Mouse (Mus musculus) adrenal gland, adult 8-10 months (tissue): ENCODE measurements at regions not wholly inside any gene's neighbourhood (a gene's known extent, or its start where the extent isn't known, plus 50 kb on each side); places are given as distances from the start of the nearest gene placed in this dataset.
"Not testable (repeated sequence)": the region's sequence is repeated elsewhere in the genome, so short reads cannot be mapped to it uniquely, and the experiment has no call there.

Experiments used
- DNase-seq: peaks from one replicate; pipeline ENCODE4 v3.0.0; 2022

GRCm38 (mm10) chr10:43672490-43672889, 94.4 kb downstream of the Cd24a start:
- DNase-seq: no peak

- DNase-seq: no peak
Measured at GRCm38 (mm10) chr10:43674749-43675148, 96.7 kb downstream of the Cd24a start.

GRCm38 (mm10) chr10:43675495-43675894, 97.4 kb downstream of the Cd24a start:
- DNase-seq: not testable (repeated sequence)

GRCm38 (mm10) chr10:43676289-43676688, 98.2 kb downstream of the Cd24a start:
- no peak for DNase-seq

GRCm38 (mm10) chr10:43684247-43685033, 106.4 kb downstream of the Cd24a start:
- DNase-seq: no peak

- DNase-seq: no peak
Measured at GRCm38 (mm10) chr10:43689161-43689913, 111.3 kb downstream of the Cd24a start.

GRCm38 (mm10) chr10:43689914-43690316, 111.8 kb downstream of the Cd24a start:
- no peak for DNase-seq

- no peak for DNase-seq
Measured at GRCm38 (mm10) chr10:43693974-43694373, 115.9 kb downstream of the Cd24a start.

DNA sequence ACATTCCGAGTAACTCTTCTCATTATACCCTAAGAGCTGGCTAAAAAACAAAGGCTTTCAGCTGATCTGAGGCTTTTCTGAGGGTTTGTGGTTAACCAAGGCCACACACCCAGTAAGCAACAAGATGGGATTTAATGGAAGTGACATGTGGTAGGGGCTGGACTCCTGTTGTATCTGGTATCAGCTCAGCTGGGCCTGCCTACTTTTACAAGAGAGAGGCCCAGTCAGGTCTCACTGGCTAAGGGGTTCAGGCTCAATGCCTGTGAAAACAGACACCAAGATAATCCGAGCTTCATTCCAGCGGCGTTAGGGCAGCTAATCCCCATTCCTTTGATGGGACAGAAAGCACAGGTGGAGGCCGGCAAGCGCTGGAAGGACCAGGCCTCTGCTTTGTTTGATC, 116.4 kb downstream of the Cd24a start:
- no peak for DNase-seq

DNA sequence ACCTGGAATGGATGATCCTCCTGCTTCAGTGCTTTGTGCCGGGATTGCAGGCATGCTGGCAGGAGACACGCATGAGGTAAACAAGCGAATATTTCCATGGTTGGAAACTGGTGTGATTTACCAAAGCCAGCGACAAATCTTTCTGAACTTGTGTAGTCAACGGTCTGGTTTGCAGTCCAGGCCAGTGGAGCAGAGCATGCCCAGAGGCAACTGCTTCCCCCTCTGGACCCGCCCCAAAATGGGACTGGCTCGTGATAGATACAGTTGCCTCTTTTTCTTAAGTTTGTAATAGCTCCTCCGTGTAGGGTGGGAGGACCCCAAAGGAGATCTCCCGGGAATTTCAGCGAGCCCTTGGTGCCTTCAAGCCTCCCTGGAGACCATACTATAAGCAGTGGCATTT, 117.4 kb downstream of the Cd24a start:
- no peak for DNase-seq

DNA sequence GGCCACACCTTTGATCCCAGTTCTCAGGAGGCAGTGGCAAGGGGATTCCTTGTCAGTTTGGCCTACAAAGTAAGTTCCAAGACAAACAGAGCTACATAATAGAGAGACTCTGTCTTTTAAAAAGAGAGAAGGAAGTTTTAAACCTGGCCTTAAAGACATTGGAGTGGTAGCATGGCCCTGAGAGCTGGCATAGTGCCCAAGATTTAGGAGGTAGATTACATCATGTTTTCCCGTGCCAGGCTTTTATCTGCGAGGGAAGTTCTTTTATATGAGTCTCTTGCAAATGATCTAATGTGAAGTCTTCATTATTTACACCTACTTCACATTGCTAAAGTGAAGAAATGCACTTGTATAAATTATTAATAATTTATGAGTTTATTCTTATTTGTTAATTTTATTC, 119.8 kb downstream of the Cd24a start:
- DNase-seq: no peak

- no peak for DNase-seq
Measured at GRCm38 (mm10) chr10:43700371-43701289, 122.5 kb downstream of the Cd24a start.

DNA sequence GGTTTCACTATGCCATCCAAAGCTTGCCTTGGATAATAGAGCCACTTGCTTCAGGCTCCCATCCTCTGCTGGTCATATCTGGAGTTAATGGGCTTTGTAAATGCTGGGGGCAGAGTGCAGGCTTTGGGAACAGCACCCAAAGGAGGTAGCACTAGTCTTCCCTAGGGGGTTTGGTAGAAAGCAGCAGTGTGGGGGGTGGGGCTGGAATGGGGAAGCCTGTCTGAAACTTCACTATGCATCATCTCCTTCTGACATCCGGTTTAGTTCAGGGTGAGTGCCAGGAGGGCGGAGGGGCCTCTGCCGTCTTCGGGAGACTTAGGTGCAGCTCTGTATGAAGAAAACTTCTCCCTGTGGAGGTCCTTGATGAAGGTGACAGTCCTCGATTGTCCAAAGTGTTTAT, 124.8 kb downstream of the Cd24a start:
- DNase-seq: no peak

GRCm38 (mm10) chr10:43706001-43706988, 128.2 kb downstream of the Cd24a start:
- DNase-seq: no peak

GRCm38 (mm10) chr10:43707011-43707410, 128.9 kb downstream of the Cd24a start:
- DNase-seq: no peak

DNA sequence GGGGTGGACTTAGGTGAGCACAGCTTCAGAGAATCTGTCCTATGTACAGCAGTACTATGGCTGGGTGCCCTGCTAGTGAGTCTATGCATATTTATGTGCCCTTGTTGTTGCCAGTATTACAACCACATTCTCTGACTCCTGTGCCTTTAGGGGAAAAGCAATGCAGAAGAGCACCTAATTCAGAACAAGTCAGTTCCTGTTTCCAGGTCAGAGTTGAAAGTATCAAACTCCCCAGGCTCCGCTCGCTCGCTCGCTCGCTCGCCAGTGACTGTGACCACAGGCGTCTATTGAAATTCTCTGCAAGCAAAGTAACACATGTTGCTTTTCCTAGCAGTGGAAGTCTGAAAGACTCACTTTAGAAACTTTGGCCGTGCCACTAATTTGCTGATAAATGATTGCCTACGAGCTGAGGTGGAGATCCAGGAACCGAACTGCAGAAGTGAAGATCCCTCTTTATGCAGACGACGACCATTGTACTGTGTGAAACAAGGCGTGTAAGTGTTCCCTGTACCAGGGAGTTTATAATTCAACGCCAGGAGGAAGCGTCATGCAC, 129.8 kb downstream of the Cd24a start:
- DNase-seq: no peak

GRCm38 (mm10) chr10:43709278-43710033, 131.4 kb downstream of the Cd24a start:
- no peak for DNase-seq

DNA sequence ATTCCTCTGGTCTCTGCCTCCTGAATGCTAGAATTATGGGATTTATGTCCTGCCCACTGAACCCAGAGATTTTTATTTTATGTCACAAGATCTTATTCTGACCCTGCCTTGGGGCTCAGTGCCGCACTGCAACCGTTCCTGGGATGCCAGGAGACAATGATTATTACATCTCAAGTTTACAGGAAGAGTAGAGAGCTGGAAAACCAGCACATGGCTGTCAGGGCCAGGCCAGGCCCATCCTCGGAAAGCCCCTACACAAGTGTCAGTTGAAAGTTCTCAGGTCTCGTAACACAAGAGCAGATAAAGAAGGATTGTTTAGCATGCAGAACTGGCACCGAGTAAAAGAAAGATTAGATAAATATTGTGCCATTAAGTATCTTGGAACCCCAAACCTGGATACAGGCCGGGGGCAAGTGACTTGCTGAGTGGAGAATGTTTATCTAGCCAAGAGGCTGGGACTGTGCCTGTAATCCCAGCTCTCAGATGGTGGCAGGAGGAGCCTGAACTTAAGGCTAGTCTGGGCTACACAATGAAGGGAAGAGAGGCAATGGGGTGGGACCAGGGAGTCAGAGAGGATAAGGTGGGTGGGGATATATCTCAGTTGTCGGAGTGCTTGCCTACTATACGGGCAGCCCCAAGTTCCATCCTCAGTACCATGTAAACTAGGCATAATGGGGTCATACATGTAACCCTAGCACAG, 132.3 kb downstream of the Cd24a start:
- no peak for DNase-seq

GRCm38 (mm10) chr10:43710886-43711256, 132.8 kb downstream of the Cd24a start:
- DNase-seq: no peak

DNA sequence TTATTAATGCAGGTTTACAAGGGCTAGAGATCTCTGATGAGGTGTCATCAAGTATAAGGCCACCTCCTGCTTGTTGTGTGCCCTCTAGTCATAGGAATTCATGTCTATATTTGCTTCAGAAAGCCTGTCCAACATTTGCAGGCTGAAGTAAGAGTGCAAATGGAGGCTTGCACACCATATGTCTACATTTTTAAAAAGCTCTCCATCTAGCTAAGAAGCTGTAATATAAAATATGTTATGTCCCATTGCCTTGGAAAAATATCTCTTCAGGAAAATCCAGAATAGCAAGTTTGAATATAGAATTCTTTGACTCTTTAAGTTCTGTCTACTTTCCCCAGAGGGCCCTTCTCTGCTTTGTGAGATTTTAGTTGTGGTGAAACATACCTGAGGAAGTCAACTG, 134.6 kb downstream of the Cd24a start:
- no peak for DNase-seq
